Mouse (Mus musculus) heart, adult 2 months (tissue): Measurements from ENCODE around the gene A030003K21Rik.
"Not testable (repeated sequence)": the region's sequence is repeated elsewhere in the genome, so short reads cannot be mapped to it uniquely, and the experiment has no call there.

Experiments used
- CTCF ChIP-seq: fragments of 200-600 bp; IDR thresholded peaks from 2 replicates; pipeline ENCODE4 v1.8.1; 2022; ENCODE audit warnings: antibody characterized with exemption, mild to moderate bottlenecking, moderate library complexity
- EP300 ChIP-seq: fragments of 200-500 bp; IDR thresholded peaks from 2 replicates; pipeline ENCODE4 v1.6.1; 2011; ENCODE audit warnings: low read depth, low read length, control low read depth; ENCODE audit not compliant: insufficient read depth
- POLR2A ChIP-seq: fragments of 200-500 bp; IDR thresholded peaks from 2 replicates; pipeline ENCODE4 v1.6.1; 2011; ENCODE audit warnings: mild to moderate bottlenecking, low read depth, low read length, control low read depth; ENCODE audit not compliant: insufficient read depth

DNA sequence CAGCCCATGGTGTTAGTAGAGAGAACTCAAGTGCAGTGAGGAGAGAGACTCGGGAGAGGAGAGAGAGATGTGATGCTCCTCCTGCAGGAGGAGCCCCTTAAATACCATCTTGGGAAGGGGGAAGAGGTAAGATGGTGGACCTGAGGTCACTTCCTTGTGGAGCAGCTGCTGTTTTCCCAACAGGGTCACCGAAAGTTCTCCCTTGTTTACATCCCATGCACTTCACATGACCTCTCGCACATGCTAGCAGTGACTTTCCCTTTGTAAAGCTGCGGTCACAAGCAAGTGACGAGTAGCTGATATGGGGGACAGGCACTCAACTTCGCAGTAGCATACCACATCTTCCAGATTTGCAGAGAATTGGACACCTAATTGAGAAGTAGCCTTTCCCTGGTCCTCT lies 11.9 kb downstream of the A030003K21Rik start, which contains the start of gene Gm6217:
- TF ChIP-seq CTCF, POLR2A, EP300: not testable (repeated sequence)
